Mouse (Mus musculus) stomach, embryonic 16.5 days (tissue): ENCODE measurements around the gene Plekhg1. TPM values are rescaled to one million over a fixed set of nuclear protein-coding genes. Genes with fewer than 3 reads are reported as not detected.

Experiments
- ATAC-seq: fragments of 200-750 bp; cut with Nextera tagmentation; 2 replicates; pipeline ENCODE4 v1.8.0; 2017; ENCODE audit warnings: moderate number of reproducible peaks, moderate TSS enrichment; ENCODE audit not compliant: insufficient read depth, low FRiP score
- H3K27ac ChIP-seq: fragments of 300-500 bp; sonication (generic); 2 replicates; pipeline ENCODE4 v1.5.1; 2014; ENCODE audit warnings: low read length
- H3K27me3 ChIP-seq: fragments of 300-500 bp; sonication (generic); 2 replicates; pipeline ENCODE4 v1.6.1; 2014; ENCODE audit warnings: low read length, control low read depth, mixed read lengths; ENCODE audit not compliant: control insufficient read depth, insufficient read depth
- H3K36me3 ChIP-seq: fragments of 300-500 bp; sonication (generic); 2 replicates; pipeline ENCODE4 v1.6.1; 2014; ENCODE audit warnings: low read length; ENCODE audit not compliant: control insufficient read depth, insufficient read depth
- H3K4me1 ChIP-seq: fragments of 300-500 bp; sonication (generic); 2 replicates; pipeline ENCODE4 v1.6.1; 2014; ENCODE audit warnings: low read length, control low read depth, mixed read lengths; ENCODE audit not compliant: control insufficient read depth, insufficient read depth
- H3K4me2 ChIP-seq: fragments of 300-500 bp; sonication (generic); 2 replicates; pipeline ENCODE4 v1.6.1; 2014; ENCODE audit warnings: low read depth, low read length, mixed read lengths
- H3K4me3 ChIP-seq: fragments of 300-500 bp; sonication (generic); replicated peaks from 2 replicates; pipeline ENCODE4 v1.5.1; 2014; ENCODE audit warnings: mild to moderate bottlenecking, low read length
- H3K9ac ChIP-seq: fragments of 300-500 bp; sonication (generic); 2 replicates; pipeline ENCODE4 v1.6.1; 2014; ENCODE audit warnings: low read length
- H3K9me3 ChIP-seq: fragments of 300-500 bp; sonication (generic); replicated peaks from 2 replicates; pipeline ENCODE4 v1.6.1; 2016; ENCODE audit warnings: low read length, control low read depth; ENCODE audit not compliant: control insufficient read depth
- WGBS: fragments of 180-500 bp; shearing (Covaris S2); extraction: QIAGEN DNeasy Blood & Tissue Kit; methylation state at CpG from one replicate; pipeline ENCODE4 v1.1.7; 2014; 5-methylcytosine and 5-hydroxymethylcytosine counted together
- polyA plus RNA-seq: library from polyadenylated mRNA; unstranded; fragments of >200 nt; fragmentation: Nextera tagmentation; extraction: Ambion mirVana; gene quantifications from 2 replicates; pipeline ENCODE4 v1.2.1, GENCODE M21; 2015

Plekhg1 gene
- polyA plus RNA-seq, 1 experiment from 2014 or later = 14.0 TPM

DNA sequence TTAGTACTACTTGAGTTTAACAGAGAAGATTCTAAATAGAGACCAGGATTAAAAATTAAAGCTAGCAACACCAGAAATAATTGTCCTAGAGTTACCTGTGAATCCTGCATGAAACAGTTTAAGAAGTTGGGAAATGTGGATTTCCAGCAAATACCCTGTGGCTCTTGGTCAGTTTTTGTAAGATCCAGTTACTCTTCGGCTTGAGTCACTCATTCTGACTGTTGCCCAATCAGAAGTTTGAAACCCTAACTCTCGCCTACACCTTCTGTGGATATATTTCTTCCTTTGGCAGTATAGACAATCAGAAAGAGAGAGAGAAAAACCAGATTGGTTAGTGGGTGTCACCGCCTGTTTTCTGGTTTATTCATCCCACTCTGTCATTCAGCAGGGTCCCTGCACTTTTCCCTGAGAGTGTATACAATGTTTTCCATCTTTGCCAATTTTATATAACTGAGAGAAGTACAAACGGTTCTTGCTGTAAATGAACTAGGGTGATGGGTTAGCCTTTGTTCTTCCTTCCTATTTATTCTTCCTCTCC lies 187.9 kb downstream of the Plekhg1 start:
- Histone ChIP-seq H3K4me3 (no peak overlapping the region), H3K4me2 (no peak overlapping the region), H3K27me3 (no peaks in the 10 kb centered on the region), H3K4me1 (no peaks in the 10 kb centered on the region), H3K9me3 (no peaks in the 10 kb centered on the region), H3K9ac (no peak overlapping the region), H3K27ac (no peak overlapping the region), H3K36me3 (0 out of 2 replicates have a peak, but pooled peaks cover 5% of the 10 kb centered on the region)
- ATAC-seq = no peak
- 65% methylated on average over 4 of the region's 4 CpGs for WGBS

DNA sequence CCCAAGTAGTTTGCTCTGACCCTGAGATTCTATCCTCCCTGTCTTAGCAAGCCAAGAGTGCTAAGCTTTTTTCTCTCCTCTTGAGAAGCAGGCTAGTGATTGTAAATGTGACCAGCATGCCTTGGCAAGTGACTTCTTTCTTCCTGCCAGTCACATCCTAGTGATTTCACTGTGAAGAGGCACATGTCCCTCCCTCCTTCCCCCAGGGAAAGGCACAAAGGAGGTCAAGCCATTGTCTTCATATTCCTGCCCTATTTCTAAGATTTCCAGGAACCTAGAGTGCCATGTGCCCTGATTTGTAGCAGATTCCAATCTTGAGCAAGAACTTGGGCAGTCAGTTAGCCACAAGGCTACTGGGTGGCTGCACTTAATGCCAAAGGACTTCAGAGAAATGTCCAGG lies 191.7 kb downstream of the Plekhg1 start:
- H3K9ac ChIP-seq = no peak overlapping the region
- no peak overlapping the region for H3K27ac ChIP-seq
- no peaks in the 10 kb centered on the region for H3K9me3 ChIP-seq
- H3K27me3 ChIP-seq = no peaks in the 10 kb centered on the region
- H3K36me3 ChIP-seq = 0 out of 2 replicates have a peak, but pooled peaks cover 5% of the 10 kb centered on the region
- no peak overlapping the region for H3K4me2 ChIP-seq
- ATAC-seq = no peak
- H3K4me1 ChIP-seq = no peaks in the 10 kb centered on the region
- no peak overlapping the region for H3K4me3 ChIP-seq

DNA sequence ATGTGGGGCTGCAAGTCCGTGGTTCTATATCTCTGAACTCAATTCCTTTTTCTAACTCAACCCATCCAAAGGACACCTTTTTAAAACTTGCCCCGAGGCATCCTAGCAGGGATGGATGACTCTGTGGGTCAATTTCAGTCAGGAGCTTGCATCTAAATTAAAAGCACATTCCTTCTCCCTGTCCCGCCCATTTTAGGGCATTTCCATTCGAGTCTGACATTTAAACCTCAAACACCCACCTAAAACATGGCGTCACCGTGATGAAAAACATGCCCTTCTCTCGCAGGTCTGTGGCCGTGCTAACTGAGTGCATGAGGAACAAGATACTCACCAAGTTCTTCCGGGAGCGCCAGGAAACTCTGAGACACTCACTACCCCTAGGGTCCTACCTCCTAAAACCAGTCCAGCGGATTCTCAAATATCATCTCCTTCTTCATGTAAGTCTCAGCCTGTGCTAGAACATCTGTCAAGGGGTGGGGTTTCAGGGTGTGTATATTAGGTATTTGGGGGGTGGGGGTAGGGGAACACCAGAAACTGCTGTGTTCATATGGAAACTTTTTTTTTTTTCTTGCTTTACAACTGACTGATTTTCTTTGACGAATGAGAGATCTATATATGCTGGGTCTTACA lies 193.3 kb downstream of the Plekhg1 start:
- Histone ChIP-seq H3K9ac (no peak overlapping the region), H3K36me3 (0 out of 2 replicates have a peak, but pooled peaks cover 5% of the 10 kb centered on the region), H3K4me1 (no peaks in the 10 kb centered on the region), H3K9me3 (no peaks in the 10 kb centered on the region), H3K4me3 (no peak overlapping the region), H3K27me3 (no peaks in the 10 kb centered on the region), H3K27ac (no peak overlapping the region), H3K4me2 (no peak overlapping the region)
- no peak for ATAC-seq
- 67% methylated on average over 12 of the region's 12 CpGs for WGBS

DNA sequence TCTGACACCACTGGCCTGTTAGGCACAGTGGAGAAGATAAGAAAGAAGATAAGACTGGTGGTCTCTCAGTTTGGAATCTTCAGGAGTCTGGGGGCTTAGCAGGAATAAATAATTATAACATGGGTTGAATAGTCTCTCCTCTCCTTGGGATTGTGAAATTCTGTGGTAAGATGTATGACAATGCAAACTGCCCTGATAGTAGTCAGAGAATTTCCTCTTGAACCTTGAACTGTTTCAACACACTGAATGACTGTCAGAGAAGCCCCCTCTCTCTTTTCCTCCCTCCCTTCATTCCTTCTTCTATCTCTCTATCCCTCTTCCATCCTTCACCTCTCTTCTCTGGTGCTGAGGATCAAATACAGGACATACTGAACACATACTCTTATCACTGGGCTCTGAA lies 196.7 kb downstream of the Plekhg1 start:
- Histone ChIP-seq H3K27ac (no peak overlapping the region), H3K4me2 (no peak overlapping the region)

DNA sequence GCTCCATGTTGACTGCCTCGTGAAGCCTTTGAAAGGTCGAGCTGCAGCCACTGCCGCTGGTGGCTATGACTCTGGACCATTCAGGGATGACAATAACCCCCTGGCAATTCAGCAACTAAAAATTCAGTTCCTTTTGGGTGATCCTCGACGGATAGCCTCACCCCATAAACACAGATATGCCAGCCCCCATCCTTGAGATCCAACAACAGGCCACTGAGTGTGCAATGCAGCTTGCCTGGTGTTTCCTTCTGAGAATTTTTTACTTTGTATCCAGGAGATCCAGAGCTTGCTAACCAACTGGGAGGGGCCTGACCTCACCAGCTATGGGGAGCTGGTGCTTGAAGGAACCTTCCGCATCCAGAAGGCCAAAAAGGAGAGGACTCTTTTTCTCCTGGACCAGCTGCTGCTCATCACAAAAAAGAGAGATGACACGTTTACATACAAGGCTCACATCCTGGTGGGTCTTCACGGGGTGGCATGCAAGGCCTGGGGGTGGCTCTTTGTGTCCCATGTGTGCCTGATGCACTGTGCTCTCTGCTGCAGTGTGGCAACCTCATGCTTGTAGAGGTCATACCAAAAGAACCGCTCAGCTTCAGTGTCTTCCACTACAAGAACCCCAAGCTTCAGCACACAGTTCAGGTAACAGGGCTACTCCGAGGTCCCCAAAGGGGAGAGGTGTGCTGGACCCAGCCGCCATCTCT lies 199.9 kb downstream of the Plekhg1 start:
- Histone ChIP-seq H3K4me1 (peaks cover 12% of the 10 kb centered on the region; the same call in 1 of the 2 replicates), H3K9me3 (no peaks in the 10 kb centered on the region), H3K36me3 (no peaks in the 10 kb centered on the region), H3K9ac (no peak overlapping the region), H3K4me3 (no peak overlapping the region), H3K27me3 (no peaks in the 10 kb centered on the region), H3K27ac (peak overlapping the region; percentile 86), H3K4me2 (no peak overlapping the region)
- ATAC-seq = no peak
- 85% methylated on average over 11 of the region's 11 CpGs for WGBS

More for the DNA sequence above, 196.7 kb downstream of the Plekhg1 start:
- no peaks in the 10 kb centered on the region for H3K9me3 ChIP-seq
- H3K4me3 ChIP-seq = no peak overlapping the region
- no peaks in the 10 kb centered on the region for H3K27me3 ChIP-seq
- H3K4me1 ChIP-seq = peaks cover 6% of the 10 kb centered on the region; the same call in 1 of the 2 replicates
- no peaks in the 10 kb centered on the region for H3K36me3 ChIP-seq
- H3K9ac ChIP-seq = no peak overlapping the region
- no peak for ATAC-seq

DNA sequence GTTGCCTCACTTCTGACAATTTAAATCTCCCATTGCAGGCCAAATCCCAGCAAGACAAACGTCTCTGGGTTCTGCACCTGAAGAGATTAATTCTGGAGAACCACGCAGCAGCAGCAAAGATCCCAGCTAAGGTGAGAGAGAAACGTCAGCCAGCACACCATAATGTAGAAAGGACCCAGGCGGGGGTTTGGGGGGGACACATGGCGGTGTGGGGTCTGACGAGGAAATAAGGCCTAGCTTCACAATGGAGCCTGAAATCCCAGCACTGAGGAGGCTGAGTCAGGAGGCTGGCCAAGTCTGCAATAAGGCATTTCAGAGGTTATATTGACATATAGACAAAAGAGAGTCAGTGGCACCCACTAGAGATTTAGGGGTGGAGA lies 200.4 kb downstream of the Plekhg1 start:
- Histone ChIP-seq H3K4me1 (peaks cover 12% of the 10 kb centered on the region; the same call in 1 of the 2 replicates), H3K9ac (no peak overlapping the region), H3K27me3 (no peaks in the 10 kb centered on the region), H3K27ac (peak overlapping the region; percentile 86), H3K4me2 (no peak overlapping the region), H3K9me3 (no peaks in the 10 kb centered on the region), H3K4me3 (no peak overlapping the region), H3K36me3 (no peaks in the 10 kb centered on the region)
- WGBS = 87% methylated on average over 6 of the region's 6 CpGs
- 0 out of 2 replicates have a peak, but pooled peaks have one; percentile 1 for ATAC-seq

DNA sequence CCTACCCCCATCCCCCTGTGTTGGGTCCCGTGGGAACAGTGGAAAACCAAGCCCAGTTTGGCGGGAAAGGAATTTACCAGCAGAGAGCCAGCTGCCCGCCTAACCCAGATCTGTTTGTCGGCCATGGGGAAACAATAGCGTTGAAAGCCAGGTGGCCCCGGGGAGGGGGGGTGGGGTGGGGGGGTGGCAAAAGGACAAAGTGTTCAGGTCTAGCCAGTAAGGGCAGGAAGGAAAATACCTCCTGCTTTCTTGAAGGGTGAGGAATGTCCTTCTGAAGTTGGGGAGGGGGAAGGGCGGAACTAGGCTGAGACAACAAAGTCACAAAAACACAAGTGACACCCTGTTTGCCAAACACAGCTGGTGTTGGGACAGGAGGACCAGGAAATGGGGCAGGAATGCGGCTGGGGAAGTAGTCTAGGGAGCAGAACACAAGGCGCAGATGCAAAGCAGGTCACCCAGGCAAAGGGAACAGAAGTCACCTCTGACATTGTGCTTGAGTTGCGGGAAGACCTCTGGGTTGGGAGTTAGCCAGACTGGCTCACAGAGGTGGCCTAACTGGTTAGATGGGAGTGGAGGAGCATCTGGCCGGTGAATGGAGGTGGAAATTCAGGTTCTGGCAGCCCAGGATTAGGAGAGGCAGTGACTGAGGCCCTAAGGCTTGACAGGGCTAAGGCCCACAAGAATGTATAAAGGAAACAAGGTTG lies 201.0 kb downstream of the Plekhg1 start:
- Histone ChIP-seq H3K9me3 (no peaks in the 10 kb centered on the region), H3K27me3 (no peaks in the 10 kb centered on the region), H3K36me3 (no peaks in the 10 kb centered on the region), H3K9ac (no peak overlapping the region), H3K27ac (peak overlapping the region; percentile 86), H3K4me3 (no peak overlapping the region), H3K4me2 (no peak overlapping the region), H3K4me1 (peaks cover 12% of the 10 kb centered on the region; the same call in 1 of the 2 replicates)
- 30% methylated on average over 11 of the region's 11 CpGs for WGBS
- peak; percentile 81 for ATAC-seq

DNA sequence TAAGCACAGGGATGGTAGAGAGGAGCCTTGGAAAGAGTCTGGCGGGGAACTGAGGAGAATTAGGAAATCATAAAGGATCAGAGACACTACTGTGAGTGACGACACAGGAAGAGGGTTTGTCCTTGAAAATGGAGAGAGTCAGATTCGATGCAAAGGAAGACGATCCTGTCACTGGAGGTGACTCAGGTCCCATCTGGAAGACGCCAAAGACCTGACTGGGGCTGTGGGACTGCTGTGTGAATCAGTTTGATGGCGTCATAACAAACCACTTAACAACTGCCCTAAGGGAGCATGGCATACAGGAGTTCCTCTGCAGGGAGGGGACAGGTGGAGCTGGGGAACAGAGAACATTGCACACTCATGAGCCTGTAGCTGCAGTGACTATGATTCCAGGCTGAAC lies 202.1 kb downstream of the Plekhg1 start:
- H3K9ac ChIP-seq = peak overlapping the region; percentile 16; the same call in 1 of the 2 replicates
- 60% methylated on average over 6 of the region's 6 CpGs for WGBS
- no peak for ATAC-seq

More for the DNA sequence above, 202.1 kb downstream of the Plekhg1 start:
- no peak overlapping the region for H3K4me2 ChIP-seq
- H3K4me1 ChIP-seq = peaks cover 12% of the 10 kb centered on the region; the same call in 1 of the 2 replicates
- H3K36me3 ChIP-seq = no peaks in the 10 kb centered on the region
- H3K9me3 ChIP-seq = no peaks in the 10 kb centered on the region
- H3K4me3 ChIP-seq = no peak overlapping the region
- no peaks in the 10 kb centered on the region for H3K27me3 ChIP-seq
- peak overlapping the region; percentile 86 for H3K27ac ChIP-seq
